Comparison of ENCODE assay signal across 25 mouse cellular contexts in the genomic region with DNA sequence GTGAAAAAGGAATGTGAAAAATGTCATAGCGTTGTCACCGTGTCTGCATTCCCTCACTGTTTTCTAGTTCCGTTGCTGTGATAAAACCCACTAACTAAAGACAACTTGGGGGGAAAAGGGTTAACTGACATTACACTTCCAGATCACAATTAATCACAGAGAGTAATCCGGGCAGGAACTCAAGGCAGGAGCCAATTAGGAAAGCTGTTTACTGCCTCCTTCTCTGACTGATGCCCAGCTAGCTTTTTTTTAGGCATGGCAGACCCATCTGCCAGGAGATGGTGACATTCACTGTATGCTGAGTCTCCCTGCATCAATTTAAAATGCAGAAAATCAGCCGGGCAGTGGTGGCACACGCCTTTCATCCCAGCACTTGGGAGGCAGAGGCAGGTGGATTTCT. TPM values are rescaled to one million over a fixed set of nuclear protein-coding genes. Genes with fewer than 3 reads are reported as not detected.
DNase-seq lines count a peak whose midpoint lies in the region; ATAC-seq lines count a peak whose summit lies in the region.
"Had no signal": no experiment of that assay in that cellular context is flagged by ENCODE, and none has a peak within 500 bp of the region (broad histone marks: within the 10 kb centered on the region; RNA-seq: fewer than 3 reads in every experiment).

No protein-coding gene starts in this region.

- no peak overlapping the region for H3K4me3 ChIP-seq in heart, embryonic 10.5 days
- H3K4me3 ChIP-seq in heart, embryonic 12.5 days: no peak overlapping the region
- H3K4me3 ChIP-seq: embryonic facial prominence, embryonic 13.5 days; erythroblast, embryonic 14.5 days; limb, embryonic 13.5 days; liver, embryonic 12.5 days; midbrain, embryonic 12.5 days; neural tube, embryonic 12.5 days had no signal

- WGBS in heart, embryonic 10.5 days: 19% methylated on average over 6 of the region's 6 CpGs
- 20% methylated on average over 6 of the region's 6 CpGs for WGBS in heart, embryonic 12.5 days

- peaks cover 22% of the 10 kb centered on the region for H3K4me1 ChIP-seq in heart, embryonic 10.5 days
- H3K4me1 ChIP-seq in heart, embryonic 12.5 days (replicated peaks): peaks cover 22% of the 10 kb centered on the region

- peaks cover 15% of the 10 kb centered on the region for H3K27me3 ChIP-seq in heart, embryonic 10.5 days (ENCODE audit: insufficient read depth, poor library complexity, severe bottlenecking)
- H3K27me3 ChIP-seq in heart, embryonic 12.5 days (replicated peaks): peaks cover 4% of the 10 kb centered on the region; the same call in 1 of the 2 replicates

- H3K9ac ChIP-seq in heart, embryonic 12.5 days: no peak overlapping the region
- H3K9ac ChIP-seq: embryonic facial prominence, embryonic 13.5 days; hindbrain, embryonic 14.5 days; limb, embryonic 13.5 days; liver, embryonic 12.5 days; midbrain, embryonic 12.5 days; neural tube, embryonic 12.5 days had no signal

- no peak for ATAC-seq in heart, embryonic 12.5 days (ENCODE audit: insufficient number of reproducible peaks, low FRiP score)
- ATAC-seq: liver, embryonic 12.5 days had no signal

- H3K4me2 ChIP-seq in heart, embryonic 12.5 days: no peak overlapping the region
- H3K4me2 ChIP-seq: embryonic facial prominence, embryonic 13.5 days; hindbrain, embryonic 14.5 days; limb, embryonic 13.5 days; liver, embryonic 12.5 days; midbrain, embryonic 12.5 days; neural tube, embryonic 12.5 days had no signal

- H3K36me3 ChIP-seq in heart, embryonic 10.5 days: no peaks in the 10 kb centered on the region
- H3K36me3 ChIP-seq in heart, embryonic 12.5 days: no peaks in the 10 kb centered on the region
- H3K36me3 ChIP-seq: embryonic facial prominence, embryonic 13.5 days; limb, embryonic 13.5 days; liver, embryonic 12.5 days; midbrain, embryonic 12.5 days; neural tube, embryonic 12.5 days had no signal

- peak; percentile 59 to 63 for DNase-seq in cerebellum, postnatal 10 days
- no peak for DNase-seq in cerebellum, adult 9-10 months
- peak; percentile 45 for DNase-seq in heart, embryonic 10.5 days (ENCODE audit: low spot score)
- peak; percentile 22 to 27 for DNase-seq in layer of hippocampus, adult 8-10 months (ENCODE audit: low spot score in 2 of 2)
- DNase-seq in layer of hippocampus, adult 11-12 months (ENCODE audit: low spot score): no peak
- DNase-seq in layer of hippocampus, postnatal 14 days (ENCODE audit: low spot score in 2 of 2): peak; percentile 19 to 51
- no peak for DNase-seq in lung, postnatal 14 days
- DNase-seq: adrenal gland, postnatal 25 days; cerebellum, adult 11 months; embryo, embryonic 11 days; gastrocnemius, postnatal 25 days; heart, postnatal 36 days; kidney, adult 2 months; lung, adult 18-20 months; lung, postnatal 10 days; thymus, postnatal 14 days had no signal

- H3K27ac ChIP-seq in heart, embryonic 10.5 days: no peak overlapping the region
- no peak overlapping the region for H3K27ac ChIP-seq in heart, embryonic 12.5 days (ENCODE audit: poor library complexity, severe bottlenecking)
- H3K27ac ChIP-seq: embryonic facial prominence, embryonic 13.5 days; hindbrain, embryonic 14.5 days; kidney, postnatal 0 days; limb, embryonic 13.5 days; liver, embryonic 12.5 days; midbrain, embryonic 12.5 days; neural tube, embryonic 12.5 days had no signal

- H3K9me3 ChIP-seq in heart, embryonic 10.5 days: no peaks in the 10 kb centered on the region
- no peaks in the 10 kb centered on the region for H3K9me3 ChIP-seq in heart, embryonic 12.5 days (replicated peaks)
- H3K9me3 ChIP-seq: embryonic facial prominence, embryonic 13.5 days; limb, embryonic 13.5 days; liver, embryonic 12.5 days; midbrain, embryonic 12.5 days; neural tube, embryonic 12.5 days had no signal

RNA-seq across cellular contexts. Expression of a gene that starts 4.4 kb away (rescaled TPM):
- 0.83 and 1.1 TPM in 2 replicates for polyA plus RNA-seq in heart, embryonic 10.5 days (2016; fragmentation: Nextera tagmentation; extraction: Ambion mirVana)
- 1.3 and 1.4 TPM in 2 replicates for polyA plus RNA-seq in heart, embryonic 12.5 days (2016; fragmentation: Nextera tagmentation; extraction: Ambion mirVana)
- 10 to 100 TPM in 1 of 4 experiments, 1 to 10 TPM in 3; 1.9 to 10.2 (median 5.2) TPM for total RNA-seq in layer of hippocampus, adult 8-10 months (2022)
- total RNA-seq in layer of hippocampus, postnatal 14 days (2021): 1 to 10 TPM; 1.7 to 2.2 TPM

Comparison
In these comparisons a context has a peak if more than half of its experiments do, and no peak if none do; other contexts are left out.
1. DNase-seq: peak in cerebellum, postnatal 10 days (2 of 2), heart, embryonic 10.5 days (single experiment), layer of hippocampus, adult 8-10 months (2 of 2) and layer of hippocampus, postnatal 14 days (2 of 2); none in cerebellum, adult 9-10 months (single experiment), layer of hippocampus, adult 11-12 months (single experiment) and lung, postnatal 14 days (single experiment).